Mouse (Mus musculus): ENCODE measurements at regions not wholly inside any gene's neighbourhood (a gene's known extent, or its start where the extent isn't known, plus 50 kb on each side); places are given as distances from the start of the nearest gene placed in this dataset.
"Not testable (repeated sequence)": the region's sequence is repeated elsewhere in the genome, so short reads cannot be mapped to it uniquely, and the experiment has no call there.

DNA sequence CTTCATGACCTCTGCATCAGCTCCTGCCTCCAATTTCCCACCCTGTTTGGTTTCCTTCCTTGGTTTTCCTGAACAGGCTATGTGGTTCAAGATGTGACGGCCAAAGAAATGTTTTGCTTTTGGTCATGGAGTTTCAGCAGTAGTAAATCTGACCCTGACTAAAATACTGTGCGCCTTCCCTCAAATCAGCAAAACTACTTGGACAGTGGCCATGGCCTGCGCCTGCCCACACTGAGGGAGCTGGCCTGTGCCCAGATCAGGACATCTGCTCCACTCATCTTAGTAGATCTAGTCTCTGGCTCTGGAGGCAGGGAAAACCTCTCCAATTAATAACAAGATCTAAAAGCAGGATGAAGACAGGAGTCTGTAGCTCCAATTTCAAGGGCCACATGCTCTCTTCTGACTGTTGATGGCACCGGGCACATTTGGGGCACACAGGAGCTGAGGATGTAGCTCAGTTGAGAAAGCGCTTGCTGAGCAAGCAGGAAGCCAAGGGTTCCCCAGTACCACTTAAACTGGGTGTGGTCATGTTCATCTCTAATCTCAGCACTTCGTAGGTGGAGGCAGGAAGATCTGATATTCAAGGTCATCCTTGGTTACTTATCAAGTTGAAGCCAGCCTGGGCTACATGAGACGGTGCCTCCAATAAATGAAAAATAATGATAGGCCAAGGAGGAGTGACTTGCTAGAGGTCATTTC is 96.6 kb upstream of the Mrps10 start:
- DNase-seq (ENCODE audit: low read depth) = no peak

DNA sequence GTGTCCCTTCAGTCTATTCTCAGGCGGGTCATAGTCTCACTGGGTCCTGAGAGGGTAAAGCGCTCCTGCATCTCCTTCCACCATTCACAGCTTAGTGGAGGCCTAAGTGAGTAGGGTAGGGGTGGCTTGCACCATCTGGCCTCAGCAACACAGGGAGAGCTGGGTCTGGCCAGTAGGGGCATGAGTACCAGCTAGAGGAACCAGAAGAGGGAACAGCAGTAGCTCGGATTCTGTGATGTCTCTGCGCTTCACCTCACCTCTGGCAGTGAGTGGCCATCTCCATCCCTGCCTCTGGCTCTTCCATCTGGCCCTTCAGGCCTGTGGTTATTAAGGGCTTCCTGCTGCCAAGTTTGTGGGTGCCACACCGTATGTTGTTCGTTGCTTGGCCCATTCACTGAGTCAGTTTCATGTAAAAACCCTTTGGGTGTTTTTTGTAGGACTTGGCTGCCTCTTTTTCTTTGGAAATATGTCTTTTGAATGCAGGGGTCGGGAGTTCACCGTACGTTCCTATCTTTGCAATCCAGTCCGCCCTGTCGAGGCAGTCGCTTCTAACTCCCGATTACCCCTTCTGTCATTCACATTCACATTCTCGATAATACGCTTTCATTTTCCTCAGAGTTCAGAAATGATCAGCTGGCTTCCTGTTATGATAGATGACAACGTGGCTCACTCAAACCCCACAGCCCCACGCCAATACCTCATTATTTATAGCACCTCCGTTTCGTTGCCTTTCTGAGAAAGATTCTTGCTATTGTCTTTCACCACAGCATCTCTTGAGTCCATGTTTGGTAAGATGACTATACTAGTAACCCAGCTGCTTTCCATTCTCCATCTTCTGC is 99.4 kb upstream of the Mrps10 start:
- DNase-seq (ENCODE audit: low read depth) = no peak

DNA sequence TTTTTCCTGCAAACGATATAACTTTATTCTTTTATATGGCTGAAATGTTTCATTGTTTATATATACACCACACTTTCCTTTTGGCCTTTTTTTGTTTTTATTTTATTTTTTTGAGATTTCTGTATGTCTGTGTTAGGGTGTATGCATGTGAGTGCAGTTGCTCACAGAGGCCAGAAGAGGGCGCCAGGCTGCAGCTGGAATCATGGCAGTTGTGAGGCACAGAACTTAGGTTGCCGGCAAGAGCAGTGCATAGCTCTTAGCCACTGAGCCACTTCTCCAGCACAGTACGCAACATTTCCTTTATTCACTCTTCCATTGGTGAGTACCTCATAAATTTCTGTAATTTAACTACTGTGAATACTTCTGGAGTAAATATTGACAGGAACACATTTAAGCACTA is 100.8 kb upstream of the Mrps10 start:
- DNase-seq (ENCODE audit: low read depth) = no peak

DNA sequence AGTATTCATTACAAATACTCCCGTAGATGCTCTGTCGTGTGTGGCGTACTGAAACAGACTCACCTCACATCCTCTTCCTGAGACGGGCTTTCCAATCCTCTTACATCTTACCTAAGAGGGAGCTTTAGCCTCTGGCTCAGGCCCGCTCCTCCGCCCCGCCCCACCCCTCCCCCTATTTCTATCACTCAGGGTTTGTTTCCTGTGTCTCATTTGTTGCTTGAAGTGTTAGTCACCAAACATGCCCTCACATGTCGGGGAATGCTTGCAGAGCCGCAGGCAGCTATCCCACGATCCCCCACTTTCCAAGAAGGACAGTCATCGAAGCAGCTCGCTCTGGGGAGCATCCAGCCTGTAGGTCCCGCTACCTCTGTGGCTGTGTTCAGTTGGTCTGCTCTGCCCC is 101.6 kb upstream of the Mrps10 start:
- peak; percentile 44 for DNase-seq (ENCODE audit: low read depth)

DNA sequence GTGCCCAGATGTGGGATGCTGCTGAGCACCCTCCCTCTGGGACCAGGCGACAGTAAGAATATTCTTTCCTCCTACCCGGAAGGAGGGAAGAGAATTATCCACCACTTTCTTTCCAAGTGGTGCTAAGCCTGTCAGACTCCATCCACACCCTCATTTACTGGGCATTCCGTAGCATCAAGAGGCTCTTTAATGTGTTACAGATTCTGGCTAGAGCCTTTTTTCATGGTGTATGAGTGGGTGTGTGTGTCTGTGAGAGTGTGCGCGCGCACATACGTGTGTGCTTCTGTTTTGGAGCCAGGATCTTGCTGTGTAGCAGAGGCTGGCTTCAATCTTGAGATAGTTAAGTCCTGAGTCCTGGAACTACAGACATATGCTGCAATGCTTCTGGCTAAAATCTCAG is 102.4 kb upstream of the Mrps10 start:
- no peak for DNase-seq (ENCODE audit: low read depth)

DNA sequence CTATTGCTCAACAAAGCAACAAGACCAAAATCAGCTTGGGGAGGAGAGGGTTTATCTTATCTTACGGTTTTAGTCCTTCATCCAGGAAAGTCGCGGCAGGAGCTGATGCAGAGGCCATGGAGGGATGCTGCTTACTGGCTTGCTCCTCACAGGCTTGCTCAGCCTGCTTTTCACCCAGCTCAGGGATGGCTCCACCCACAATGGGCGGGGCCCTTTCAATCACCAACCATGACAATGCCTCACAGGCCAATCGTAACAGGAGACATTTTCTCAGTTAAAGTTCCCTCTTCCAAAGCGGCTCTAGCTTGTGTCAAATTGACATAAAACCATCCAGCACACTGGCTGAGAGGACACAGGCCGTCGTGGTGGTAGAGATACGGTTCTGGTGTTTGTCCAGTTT is 105.7 kb upstream of the Mrps10 start:
- no peak for DNase-seq (ENCODE audit: low read depth)

DNA sequence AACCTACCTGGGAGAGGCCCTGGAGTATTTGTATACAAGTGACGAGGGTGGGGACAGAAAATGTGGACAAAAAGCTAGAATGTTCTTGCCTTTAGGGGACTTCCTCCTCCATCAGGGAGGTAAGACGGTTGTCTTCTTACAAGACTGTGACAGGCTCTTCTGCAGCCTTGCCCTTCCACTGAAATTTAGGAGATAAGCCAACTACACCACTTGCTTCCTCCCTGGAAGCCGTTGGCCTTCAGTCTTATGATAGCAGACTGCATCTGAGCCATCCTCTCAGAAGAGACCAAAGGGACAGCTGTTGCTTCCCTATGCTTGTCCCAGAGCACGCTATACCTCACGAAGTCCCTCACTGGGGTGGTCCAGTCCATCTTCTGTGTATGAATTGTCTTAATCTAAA is 106.5 kb upstream of the Mrps10 start:
- DNase-seq (ENCODE audit: low read depth) = no peak

DNA sequence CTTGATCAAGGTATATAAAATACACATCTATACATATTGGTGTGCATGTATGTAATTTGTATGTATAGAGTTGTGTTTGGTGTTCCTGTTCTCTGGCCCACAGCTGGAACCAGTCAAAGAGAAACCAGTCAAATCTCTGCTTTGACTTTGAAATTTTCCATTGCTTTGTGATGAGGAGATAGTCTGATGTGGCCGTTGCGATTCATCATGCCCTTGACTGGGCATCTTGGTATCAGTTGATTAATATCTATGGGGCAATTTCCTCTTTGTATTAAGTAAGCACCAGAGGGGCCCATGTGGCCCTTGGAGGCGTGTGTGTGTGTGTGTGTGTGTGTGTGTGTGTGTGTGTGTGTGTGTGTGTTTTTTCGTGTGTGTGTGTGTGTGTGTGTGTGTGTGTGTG is 107.7 kb upstream of the Mrps10 start:
- DNase-seq (ENCODE audit: low read depth) = no peak

DNA sequence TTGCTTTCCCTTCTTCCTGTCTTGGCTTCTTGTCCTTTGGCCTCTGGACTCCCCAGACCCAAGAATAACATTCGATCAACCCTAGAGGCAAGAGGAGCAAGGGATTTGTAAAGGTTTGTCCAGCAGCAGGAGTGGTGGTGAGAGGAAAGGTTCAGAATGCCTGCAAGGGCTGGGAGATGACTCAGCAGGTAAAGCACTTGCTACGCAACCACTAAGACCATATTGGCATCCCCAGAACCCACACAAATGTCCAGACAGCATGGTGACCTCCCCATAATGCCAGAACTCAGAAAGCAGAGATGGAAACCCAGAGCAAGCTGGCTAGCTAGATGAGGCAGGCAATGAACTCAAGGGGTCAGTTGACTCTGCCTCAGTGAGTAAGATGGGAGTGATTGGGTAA is 110.4 kb upstream of the Mrps10 start:
- peak; percentile 38 for DNase-seq (ENCODE audit: low read depth)

DNA sequence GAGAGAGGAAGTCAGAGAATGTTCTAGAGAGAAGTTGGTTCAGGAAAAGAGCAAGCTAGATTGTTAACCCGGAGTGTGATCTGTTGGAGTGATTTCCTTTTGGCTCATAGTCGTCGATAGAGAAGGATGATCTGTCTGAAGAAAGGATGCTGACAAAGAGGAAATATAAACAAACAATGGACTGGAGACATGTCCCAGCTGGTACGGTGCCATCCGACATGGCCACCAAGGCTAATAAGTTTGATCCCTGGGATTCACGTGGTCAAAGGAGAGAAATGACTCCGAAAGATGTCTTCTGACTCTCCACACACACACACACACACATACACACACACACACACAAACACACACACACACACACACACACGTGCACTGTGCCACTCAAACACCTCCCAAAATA is 113.5 kb upstream of the Mrps10 start:
- DNase-seq (ENCODE audit: low read depth) = no peak

DNA sequence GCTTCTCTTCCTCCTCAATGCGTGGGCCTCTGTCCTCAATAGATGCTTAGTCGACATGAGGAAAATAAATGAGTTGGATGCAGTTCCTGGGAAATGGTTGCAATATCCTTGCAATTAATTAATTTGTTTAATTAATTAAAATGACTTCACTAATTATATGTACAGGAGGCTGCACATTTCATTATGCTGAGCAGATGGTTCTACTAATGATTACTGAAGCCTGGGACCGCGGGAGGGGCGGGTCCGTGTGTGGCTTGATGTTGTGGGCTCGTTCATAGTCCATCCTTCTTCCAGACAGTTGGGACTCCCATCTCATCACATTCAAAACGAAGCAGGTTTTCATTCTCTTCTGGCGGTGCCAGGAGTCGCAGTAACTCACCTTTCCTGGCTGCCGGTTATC is 114.7 kb upstream of the Mrps10 start:
- DNase-seq (ENCODE audit: low read depth) = no peak

DNA sequence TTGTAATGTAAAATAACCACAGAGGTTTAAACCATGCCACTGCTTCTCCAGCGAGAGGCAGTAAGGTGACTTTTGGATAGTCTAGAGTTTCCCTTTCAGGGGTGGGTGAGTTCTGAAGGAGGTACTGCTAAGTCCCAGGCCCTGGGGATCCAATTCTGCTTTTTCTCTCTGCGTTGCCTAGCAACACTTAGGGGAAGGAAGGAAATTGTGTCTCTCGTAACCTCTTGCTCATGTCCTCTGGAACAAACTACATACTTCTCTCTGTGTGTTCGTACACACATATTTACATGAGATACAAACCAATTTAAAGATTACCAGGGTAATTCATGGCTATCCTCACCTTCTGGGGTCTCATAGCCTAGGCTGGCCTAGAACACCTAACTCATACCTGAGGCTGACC is 118.7 kb upstream of the Mrps10 start:
- no peak for DNase-seq (ENCODE audit: low read depth)

DNA sequence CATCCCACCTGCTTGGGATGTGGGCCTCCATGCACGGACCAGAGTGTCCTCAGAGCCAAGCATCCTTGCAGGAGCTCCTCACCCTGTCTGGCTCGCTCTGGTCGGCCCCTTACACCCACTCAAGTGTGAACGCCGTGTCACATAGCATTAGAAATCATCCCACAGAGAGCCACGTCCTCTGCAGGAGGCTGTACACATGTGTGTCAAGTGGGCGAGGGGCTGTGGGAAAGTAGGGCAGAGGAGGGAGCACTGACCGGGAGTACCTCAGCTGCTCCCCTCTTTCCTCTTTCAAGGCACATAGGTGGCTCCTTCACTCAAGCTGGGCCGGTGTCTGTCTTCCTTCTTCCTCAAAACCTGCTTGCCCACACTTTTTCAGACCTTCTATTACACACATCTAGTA is 119.5 kb upstream of the Mrps10 start:
- no peak for DNase-seq (ENCODE audit: low read depth)

DNA sequence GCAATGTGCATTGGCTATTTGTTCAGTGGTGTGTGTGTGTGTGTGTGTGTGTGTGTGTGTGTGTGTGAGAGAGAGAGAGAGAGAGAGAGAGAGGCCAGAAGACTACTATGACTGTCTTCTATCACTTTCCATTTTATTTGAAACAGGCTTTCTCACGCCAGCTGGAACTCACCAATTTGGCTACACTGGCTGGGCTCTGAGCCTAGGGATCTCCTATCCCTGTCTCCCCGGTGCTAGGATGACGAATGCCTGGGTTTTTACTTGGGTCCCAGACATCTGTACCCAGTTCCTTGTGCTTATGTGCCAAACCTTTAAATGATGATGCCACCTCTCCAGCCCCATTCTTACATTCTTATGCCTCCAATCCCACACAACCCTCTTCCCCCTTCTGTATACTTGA is 120.6 kb upstream of the Mrps10 start:
- DNase-seq (ENCODE audit: low read depth) = no peak

DNA sequence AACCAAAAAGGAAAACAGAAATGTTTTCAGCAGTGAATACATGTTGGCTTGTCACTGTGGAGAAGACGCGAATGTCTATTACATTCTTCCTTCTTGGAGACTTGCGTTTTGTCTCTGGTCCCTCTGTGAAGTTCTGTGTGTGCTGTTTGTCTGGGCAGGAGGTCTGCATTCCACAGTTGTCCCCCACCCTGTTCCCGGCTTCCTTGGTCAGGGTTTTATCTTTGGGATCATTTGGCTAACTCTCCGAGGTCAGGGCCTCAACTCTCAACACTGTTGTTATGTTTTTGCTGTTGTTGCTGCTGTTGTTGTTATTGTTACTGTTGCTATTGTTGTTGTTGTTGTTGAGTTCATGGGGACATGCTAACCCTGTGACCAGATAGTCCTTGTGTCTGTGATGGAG is 121.2 kb upstream of the Mrps10 start:
- no peak for DNase-seq (ENCODE audit: low read depth)

DNA sequence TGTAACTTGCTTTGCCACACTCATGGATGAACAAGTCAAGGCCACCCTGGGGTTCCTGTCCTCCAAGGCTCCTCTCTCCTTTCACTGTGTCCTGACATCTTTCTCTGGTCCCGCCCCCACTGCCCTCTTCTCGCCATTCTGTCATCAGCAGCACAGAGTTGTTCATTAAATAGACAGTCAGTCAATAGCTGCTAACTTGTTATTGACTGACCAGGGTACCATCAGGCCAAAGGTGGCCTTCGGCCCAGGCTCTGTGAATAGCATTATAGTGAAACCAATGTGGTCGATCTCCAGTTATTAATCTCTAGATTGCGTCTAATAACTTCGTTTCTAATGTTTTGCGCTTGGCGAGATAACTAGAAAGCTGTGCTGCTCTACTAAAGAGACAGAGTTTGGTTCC is 122.1 kb upstream of the Mrps10 start:
- no peak for DNase-seq (ENCODE audit: low read depth)

DNA sequence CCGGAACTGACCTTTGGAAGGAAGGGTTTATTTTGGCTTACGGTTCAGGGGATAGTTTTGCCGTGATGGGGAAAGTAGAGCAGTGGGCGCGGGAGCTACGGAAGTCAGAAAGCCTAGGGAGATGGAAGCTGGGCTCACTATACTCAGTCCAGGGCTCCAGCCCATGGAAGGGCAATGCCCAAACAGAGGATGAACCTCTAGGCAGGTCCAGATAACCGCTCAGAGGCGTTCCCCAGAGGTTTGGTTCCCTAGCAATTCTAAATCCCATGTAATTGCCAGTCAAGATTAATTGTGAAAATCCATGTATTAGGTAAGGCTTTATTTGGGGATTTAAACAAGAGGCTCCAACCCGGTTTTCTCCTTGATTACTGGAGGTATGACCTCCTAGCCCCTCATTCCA is 123.1 kb upstream of the Mrps10 start:
- no peak for DNase-seq (ENCODE audit: low read depth)

DNA sequence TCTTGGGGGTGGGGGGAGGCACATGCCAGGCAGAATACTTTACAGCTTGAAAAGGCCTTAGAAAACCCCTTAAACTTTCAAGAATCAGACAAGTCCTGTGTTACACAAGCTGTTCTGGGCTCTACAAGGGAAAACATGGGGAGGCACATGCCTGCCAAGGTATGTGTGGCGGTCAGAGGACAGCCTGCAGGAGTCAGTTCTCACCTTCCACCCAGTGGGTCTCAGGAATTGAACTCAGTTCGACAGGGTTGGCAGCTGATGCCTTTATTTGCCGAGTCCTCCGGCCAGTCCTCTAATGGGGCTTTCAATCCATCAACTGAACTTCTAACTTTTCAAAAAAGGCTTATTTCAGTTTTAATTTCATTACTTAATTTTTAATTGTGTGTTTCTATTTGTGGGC is 129.6 kb upstream of the Mrps10 start:
- DNase-seq (ENCODE audit: low read depth) = no peak

DNA sequence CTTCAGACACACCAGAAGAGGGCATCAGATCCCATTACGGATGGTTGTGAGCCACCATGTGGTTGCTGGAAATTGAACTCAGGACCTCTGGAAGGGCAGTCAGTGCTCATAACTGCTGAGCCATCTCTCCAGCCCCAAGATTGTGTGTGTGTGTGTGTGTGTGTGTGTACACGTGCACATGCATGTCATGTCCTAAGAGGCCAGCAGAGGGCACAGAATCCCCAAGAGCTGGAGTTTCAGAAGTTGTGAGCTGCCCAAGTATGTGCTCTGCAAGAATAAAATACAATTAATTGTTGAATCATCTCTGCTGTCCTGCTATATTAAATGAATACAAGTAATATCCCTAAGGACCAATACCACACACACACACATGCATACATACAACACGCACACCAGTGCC is 130.8 kb upstream of the Mrps10 start:
- DNase-seq (ENCODE audit: low read depth) = not testable (repeated sequence)

DNA sequence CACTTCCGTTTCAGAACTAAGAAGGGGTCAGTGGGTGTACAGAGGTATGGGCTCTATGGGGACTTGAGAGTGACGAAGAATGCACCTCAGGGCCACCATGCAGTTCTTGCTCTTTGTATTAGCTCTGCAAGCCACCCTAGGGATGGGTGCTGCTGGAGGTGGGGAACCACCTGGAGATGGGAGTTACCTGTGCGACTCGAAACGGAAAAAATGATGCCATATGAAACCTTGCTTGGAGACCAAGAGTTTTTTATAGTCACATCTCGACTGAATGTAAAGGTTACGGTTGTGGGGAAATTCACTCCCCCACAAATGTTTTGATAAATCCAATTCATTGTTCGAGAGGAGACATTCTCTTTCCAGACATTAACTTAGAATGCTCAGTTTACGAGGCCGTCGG is 134.3 kb upstream of the Mrps10 start:
- no peak for DNase-seq (ENCODE audit: low read depth)

DNA sequence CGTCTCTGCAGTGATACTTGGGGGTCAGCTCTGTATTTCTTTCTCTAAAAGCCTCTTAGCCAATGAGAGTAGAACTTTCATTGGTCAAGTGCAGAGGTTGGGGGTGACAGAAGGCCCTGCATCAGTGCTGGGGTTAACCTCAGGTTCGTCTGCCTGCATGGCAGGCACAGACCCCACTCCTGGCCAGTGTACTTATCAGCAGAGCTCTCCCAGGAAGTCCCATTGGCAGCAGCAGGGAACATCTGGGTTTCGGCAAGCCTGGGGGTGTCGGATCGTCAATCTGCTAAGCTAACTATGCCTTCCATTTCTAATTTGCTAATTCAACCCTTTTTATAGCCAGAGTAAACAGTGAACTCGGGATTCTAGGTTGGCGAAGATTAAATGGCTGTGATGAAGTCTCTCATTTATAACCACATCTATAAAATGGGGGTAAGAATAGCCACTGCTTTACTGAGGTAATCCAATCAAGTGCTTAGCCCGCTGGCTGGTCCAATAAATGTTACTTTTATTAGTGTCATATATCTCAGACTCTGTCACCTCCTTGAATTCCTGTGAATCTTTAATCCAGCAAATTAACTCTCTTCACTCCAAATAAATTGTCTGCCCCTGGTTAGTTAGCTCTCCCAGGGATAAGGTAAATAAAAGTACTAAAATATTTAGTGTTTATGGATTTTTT is 135.5 kb upstream of the Mrps10 start:
- DNase-seq (ENCODE audit: low read depth) = no peak

DNA sequence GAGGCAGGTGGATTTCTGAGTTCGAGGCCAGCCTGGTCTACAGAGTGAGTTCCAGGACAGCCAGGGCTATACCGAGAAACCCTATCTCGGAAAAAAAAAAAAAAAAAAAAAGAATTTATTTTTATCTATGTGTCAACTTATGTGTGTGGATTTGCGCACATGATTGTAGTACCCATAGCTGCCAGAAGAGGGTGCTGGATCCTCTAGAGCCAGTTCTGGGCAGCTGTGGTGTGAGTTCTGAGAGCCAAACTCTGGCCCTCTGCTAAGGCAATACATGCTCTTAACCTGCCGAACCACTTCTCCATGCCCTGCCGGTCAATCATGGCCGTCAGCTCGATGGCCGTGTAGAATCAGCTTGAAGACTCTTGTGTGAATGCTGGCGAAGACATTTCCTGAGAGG is 138.0 kb upstream of the Mrps10 start:
- DNase-seq (ENCODE audit: low read depth) = no peak

DNA sequence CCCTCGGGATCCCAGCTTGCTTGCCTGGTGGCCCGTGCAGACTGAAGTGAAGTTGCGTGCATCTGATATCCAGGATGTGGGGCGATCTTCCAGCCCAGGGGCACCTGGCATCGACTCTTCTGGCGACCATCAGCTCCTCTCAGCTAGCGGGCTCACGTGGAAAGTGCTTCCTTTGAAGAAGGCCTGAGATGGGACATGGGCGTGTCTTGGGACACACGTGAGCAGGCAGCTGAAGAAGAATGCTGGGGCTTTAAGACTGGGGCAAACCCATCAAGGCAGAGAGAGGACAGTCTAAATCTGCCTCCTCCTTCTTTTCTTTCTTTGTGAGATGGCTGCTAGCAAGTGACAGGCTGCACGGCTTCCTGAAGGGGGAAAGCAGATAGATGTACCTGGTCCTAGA is 142.3 kb upstream of the Mrps10 start:
- no peak for DNase-seq (ENCODE audit: low read depth)
